Mouse (Mus musculus): ENCODE results near the gene Klhl29. TPM values are rescaled to one million over a fixed set of nuclear protein-coding genes. Genes with fewer than 3 reads are reported as not detected.

Klhl29 gene
- total RNA-seq, 2 experiments from 2014 or later: not detected

GRCm38 (mm10) chr12:5142776-5143175 lies 232.7 kb downstream of the Klhl29 start:
- no peak for ATAC-seq (ENCODE audit: poor library complexity, severe bottlenecking)

GRCm38 (mm10) chr12:5141040-5141439 lies 234.4 kb downstream of the Klhl29 start:
- ATAC-seq (ENCODE audit: poor library complexity, severe bottlenecking): no peak

- ATAC-seq (ENCODE audit: poor library complexity, severe bottlenecking): no peak
These were observed 236.2 kb downstream of the Klhl29 start for GRCm38 (mm10) chr12:5139302-5139701.

- no peak for ATAC-seq (ENCODE audit: poor library complexity, severe bottlenecking)
These were observed 239.2 kb downstream of the Klhl29 start for GRCm38 (mm10) chr12:5136300-5136699.

- ATAC-seq (ENCODE audit: poor library complexity, severe bottlenecking): no peak
These were observed 246.3 kb downstream of the Klhl29 start for GRCm38 (mm10) chr12:5129190-5129589.

GRCm38 (mm10) chr12:5125907-5126306 lies 249.6 kb downstream of the Klhl29 start:
- no peak for ATAC-seq (ENCODE audit: poor library complexity, severe bottlenecking)

GRCm38 (mm10) chr12:5122972-5123371 lies 252.5 kb downstream of the Klhl29 start:
- no peak for ATAC-seq (ENCODE audit: poor library complexity, severe bottlenecking)

GRCm38 (mm10) chr12:5120249-5120648 lies 255.2 kb downstream of the Klhl29 start:
- ATAC-seq (ENCODE audit: poor library complexity, severe bottlenecking): no peak

GRCm38 (mm10) chr12:5119726-5120125 lies 255.8 kb downstream of the Klhl29 start:
- ATAC-seq (ENCODE audit: poor library complexity, severe bottlenecking): no peak

- ATAC-seq (ENCODE audit: poor library complexity, severe bottlenecking): no peak
These were observed 256.2 kb downstream of the Klhl29 start for GRCm38 (mm10) chr12:5119286-5119685.

GRCm38 (mm10) chr12:5116605-5117004 lies 258.9 kb downstream of the Klhl29 start:
- no peak for ATAC-seq (ENCODE audit: poor library complexity, severe bottlenecking)

GRCm38 (mm10) chr12:5114631-5115030 lies 260.9 kb downstream of the Klhl29 start:
- ATAC-seq (ENCODE audit: poor library complexity, severe bottlenecking): no peak

- no peak for ATAC-seq (ENCODE audit: poor library complexity, severe bottlenecking)
These were observed 264.1 kb downstream of the Klhl29 start for GRCm38 (mm10) chr12:5111343-5111742.

- no peak for ATAC-seq (ENCODE audit: poor library complexity, severe bottlenecking)
These were observed 266.9 kb downstream of the Klhl29 start for GRCm38 (mm10) chr12:5108613-5109012.

GRCm38 (mm10) chr12:5107795-5108194 lies 267.7 kb downstream of the Klhl29 start:
- no peak for ATAC-seq (ENCODE audit: poor library complexity, severe bottlenecking)

- ATAC-seq (ENCODE audit: poor library complexity, severe bottlenecking): no peak
These were observed 270.9 kb downstream of the Klhl29 start for GRCm38 (mm10) chr12:5104422-5105052.

GRCm38 (mm10) chr12:5101411-5102024 lies 274.0 kb downstream of the Klhl29 start:
- ATAC-seq (ENCODE audit: poor library complexity, severe bottlenecking): no peak

GRCm38 (mm10) chr12:5099572-5099971 lies 275.9 kb downstream of the Klhl29 start:
- ATAC-seq (ENCODE audit: poor library complexity, severe bottlenecking): no peak

GRCm38 (mm10) chr12:5088639-5089038 lies 286.8 kb downstream of the Klhl29 start:
- ATAC-seq (ENCODE audit: poor library complexity, severe bottlenecking): no peak

- ATAC-seq (ENCODE audit: poor library complexity, severe bottlenecking): no peak
These were observed 287.5 kb downstream of the Klhl29 start for GRCm38 (mm10) chr12:5087787-5088519.

- no peak for ATAC-seq (ENCODE audit: poor library complexity, severe bottlenecking)
These were observed 290.8 kb downstream of the Klhl29 start for GRCm38 (mm10) chr12:5084714-5085113.

GRCm38 (mm10) chr12:5081480-5081879 lies 294.0 kb downstream of the Klhl29 start:
- ATAC-seq (ENCODE audit: poor library complexity, severe bottlenecking): no peak

Data from megakaryocyte, adult 5-6 weeks (primary cell).